Mouse (Mus musculus) heart, embryonic 16.5 days (tissue): ENCODE measurements at regions not wholly inside any gene's neighbourhood (a gene's known extent, or its start where the extent isn't known, plus 50 kb on each side); places are given as distances from the start of the nearest gene placed in this dataset.

ENCODE experiments used
- ATAC-seq: fragments of 200-750 bp; cut with Nextera tagmentation; replicated peaks from 2 replicates; pipeline ENCODE4 v1.8.0; 2017; ENCODE audit warnings: moderate number of reproducible peaks; ENCODE audit not compliant: insufficient read depth, low FRiP score; ENCODE audit errors: extremely low read depth
- H3K27ac ChIP-seq: fragments of 300-500 bp; sonication (generic); 2 replicates; pipeline ENCODE4 v1.5.1; 2014; ENCODE audit warnings: mild to moderate bottlenecking, low read length, control low read depth, moderate library complexity
- H3K27me3 ChIP-seq: fragments of 300-500 bp; sonication (generic); 2 replicates; pipeline ENCODE4 v1.6.1; 2014; ENCODE audit warnings: low read length, mixed read lengths; ENCODE audit not compliant: control insufficient read depth, insufficient read depth
- H3K36me3 ChIP-seq: fragments of 300-500 bp; sonication (generic); 2 replicates; pipeline ENCODE4 v1.6.1; 2014; ENCODE audit not compliant: control insufficient read depth, insufficient read depth
- H3K4me1 ChIP-seq: fragments of 300-500 bp; sonication (generic); 2 replicates; pipeline ENCODE4 v1.6.1; 2014; ENCODE audit warnings: low read length, mixed read lengths; ENCODE audit not compliant: control insufficient read depth, insufficient read depth
- H3K4me2 ChIP-seq: fragments of 300-500 bp; sonication (generic); 2 replicates; pipeline ENCODE4 v1.6.1; 2014; ENCODE audit warnings: low read depth, mild to moderate bottlenecking, control low read depth, low read length
- H3K4me3 ChIP-seq: fragments of 300-500 bp; sonication (generic); 2 replicates; pipeline ENCODE4 v1.5.1; 2014; ENCODE audit warnings: mild to moderate bottlenecking, control low read depth, low read length
- H3K9ac ChIP-seq: fragments of 300-500 bp; sonication (generic); 2 replicates; pipeline ENCODE4 v1.6.1; 2014; ENCODE audit warnings: low read length, control low read depth
- H3K9me3 ChIP-seq: fragments of 300-500 bp; sonication (generic); replicated peaks from 2 replicates; pipeline ENCODE4 v1.6.1; 2016; ENCODE audit warnings: low read length; ENCODE audit not compliant: control insufficient read depth
- WGBS: fragments of 180-500 bp; shearing (Covaris S2); extraction: QIAGEN DNeasy Blood & Tissue Kit; methylation state at CpG from one replicate; pipeline ENCODE4 v1.1.7; 2014; 5-methylcytosine and 5-hydroxymethylcytosine counted together

DNA sequence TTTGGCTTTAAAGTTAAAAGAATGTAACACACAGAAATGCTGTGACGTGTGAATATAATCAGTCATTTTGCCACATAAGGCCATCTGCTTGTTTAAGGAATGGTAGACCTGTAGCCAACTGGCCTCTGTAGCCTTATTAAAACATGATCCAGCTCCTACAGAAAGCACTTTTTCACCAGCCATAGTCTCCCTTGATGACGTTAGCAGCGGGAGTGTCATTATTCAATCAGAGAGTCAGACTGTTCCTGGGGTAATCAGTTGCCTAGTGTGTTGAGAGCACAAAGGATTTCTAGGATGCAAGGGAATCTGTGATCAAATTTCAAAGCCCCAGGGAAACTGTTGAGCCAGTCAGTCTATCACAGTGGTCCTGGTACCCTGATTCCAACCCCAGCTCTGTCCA lies 260.3 kb upstream of the Rag2 start:
- Histone ChIP-seq H3K9ac (no peak overlapping the region), H3K27me3 (no peaks in the 10 kb centered on the region), H3K27ac (no peak overlapping the region), H3K36me3 (no peaks in the 10 kb centered on the region), H3K9me3 (no peaks in the 10 kb centered on the region), H3K4me3 (no peak overlapping the region), H3K4me2 (no peak overlapping the region), H3K4me1 (no peaks in the 10 kb centered on the region)
- ATAC-seq: no peak
- WGBS: 47% methylated on average over 3 of the region's 3 CpGs

DNA sequence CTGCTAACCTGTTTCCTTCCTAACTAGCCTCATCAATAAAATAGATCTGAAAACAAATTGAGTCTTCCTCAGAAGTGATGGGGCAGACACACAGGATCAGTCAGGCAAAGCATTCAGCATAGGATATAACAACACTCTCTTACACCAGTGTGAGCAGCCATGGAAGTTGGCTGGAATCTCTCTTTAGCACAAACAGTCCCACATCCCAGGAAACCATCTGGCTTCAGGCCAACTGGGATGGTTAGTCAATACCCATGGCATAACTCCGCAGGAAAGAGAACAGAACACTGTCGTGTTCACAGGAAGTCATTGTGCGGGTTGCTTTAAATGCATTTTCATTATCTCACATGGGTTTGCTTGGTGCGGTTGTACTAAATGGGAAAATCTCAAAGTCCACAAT lies 256.2 kb upstream of the Rag2 start:
- Histone ChIP-seq H3K4me2 (no peak overlapping the region), H3K27ac (no peak overlapping the region), H3K9me3 (no peaks in the 10 kb centered on the region), H3K36me3 (no peaks in the 10 kb centered on the region), H3K9ac (no peak overlapping the region), H3K4me1 (no peaks in the 10 kb centered on the region), H3K4me3 (no peak overlapping the region), H3K27me3 (no peaks in the 10 kb centered on the region)
- 59% methylated on average over 4 of the region's 4 CpGs for WGBS
- ATAC-seq: no peak

DNA sequence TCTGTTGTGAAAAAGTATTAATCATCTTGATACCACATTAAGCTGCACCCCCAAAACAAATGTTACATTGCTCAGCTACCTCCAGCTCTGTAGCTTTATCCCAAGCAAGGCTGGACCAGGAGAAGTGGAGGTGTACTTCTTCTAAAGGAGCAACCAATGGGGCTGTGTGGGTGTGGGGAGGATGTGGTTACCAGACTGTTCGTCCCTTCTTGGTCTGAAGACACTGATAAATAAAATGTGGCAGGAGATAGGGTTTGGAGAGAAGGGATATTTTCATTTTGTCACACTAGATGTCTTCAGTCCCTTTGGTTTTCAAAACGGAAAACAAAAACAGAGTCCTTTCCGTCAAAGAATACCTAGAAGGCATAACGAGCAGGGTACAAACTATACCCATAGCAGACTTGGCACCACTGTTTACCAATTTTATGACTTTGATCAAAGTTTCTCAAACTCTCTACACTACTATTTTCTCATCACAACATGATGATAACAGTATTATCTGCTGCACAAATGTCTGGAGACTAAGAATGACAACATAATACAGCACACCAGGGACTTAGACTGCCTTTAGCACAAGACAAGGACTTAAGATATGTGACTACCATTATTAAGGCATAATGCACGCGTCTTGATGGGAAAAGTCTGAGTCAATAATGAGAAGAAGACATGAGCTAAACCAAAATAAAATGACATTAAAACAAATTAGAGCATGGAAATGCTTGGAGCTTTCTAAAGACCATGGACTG lies 253.4 kb upstream of the Rag2 start:
- no peaks in the 10 kb centered on the region for H3K4me1 ChIP-seq
- WGBS: 75% methylated on average over 6 of the region's 6 CpGs
- no peak overlapping the region for H3K4me2 ChIP-seq
- H3K4me3 ChIP-seq: no peak overlapping the region
- no peaks in the 10 kb centered on the region for H3K27me3 ChIP-seq
- H3K36me3 ChIP-seq: no peaks in the 10 kb centered on the region
- no peak overlapping the region for H3K9ac ChIP-seq
- no peak for ATAC-seq
- H3K27ac ChIP-seq: no peak overlapping the region
- no peaks in the 10 kb centered on the region for H3K9me3 ChIP-seq

DNA sequence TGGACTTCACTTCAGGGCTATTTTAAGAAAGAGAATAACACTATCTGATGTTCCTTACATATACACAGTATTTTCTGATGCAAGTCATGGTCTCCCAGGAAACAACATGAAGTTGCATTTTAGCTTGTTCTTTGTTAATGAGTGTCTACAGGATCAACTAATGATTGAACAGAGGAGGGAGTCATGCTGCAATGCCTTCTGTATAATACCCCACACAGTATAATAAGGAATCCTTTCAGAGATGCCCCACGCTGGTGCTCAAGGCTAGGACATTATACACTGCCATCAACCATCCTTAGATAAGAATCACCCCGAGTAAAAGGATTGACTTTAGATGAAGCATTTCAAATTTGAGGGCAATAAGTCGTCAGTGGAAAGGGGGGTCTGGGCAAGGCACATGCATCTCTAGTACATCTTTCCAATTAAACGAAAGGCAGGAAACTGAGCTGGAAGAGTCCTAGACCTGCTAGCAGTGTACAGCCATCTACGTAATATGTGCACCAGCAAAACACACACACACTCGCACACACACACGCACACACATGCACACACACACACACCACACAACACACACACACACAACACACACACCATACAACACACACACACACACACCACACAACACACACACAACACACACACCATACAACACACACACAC lies 252.6 kb upstream of the Rag2 start:
- Histone ChIP-seq H3K4me2 (no peak overlapping the region), H3K4me3 (no peak overlapping the region), H3K9ac (no peak overlapping the region), H3K4me1 (no peaks in the 10 kb centered on the region), H3K9me3 (no peaks in the 10 kb centered on the region), H3K27me3 (no peaks in the 10 kb centered on the region), H3K27ac (no peak overlapping the region), H3K36me3 (no peaks in the 10 kb centered on the region)
- 82% methylated on average over 7 of the region's 7 CpGs for WGBS
- no peak for ATAC-seq

DNA sequence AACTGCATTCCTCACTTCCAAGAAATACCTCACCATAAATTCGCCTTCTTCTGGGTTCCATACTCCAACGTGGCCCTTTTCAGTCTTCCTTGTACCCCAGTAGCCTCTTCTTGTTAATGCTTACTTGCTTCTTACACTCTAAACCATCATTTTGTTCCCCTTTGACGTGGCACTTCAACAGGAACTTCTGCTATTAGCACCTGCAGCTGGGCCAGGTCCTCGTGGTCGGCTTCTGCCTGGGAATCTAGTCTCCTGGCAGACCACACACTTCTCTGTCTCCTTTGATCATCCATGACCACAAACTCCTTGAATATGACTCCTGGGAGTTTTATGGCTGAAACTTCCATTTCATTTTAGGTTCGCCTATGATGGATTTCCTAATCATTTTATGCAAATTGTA lies 243.9 kb upstream of the Rag2 start:
- no peaks in the 10 kb centered on the region for H3K9me3 ChIP-seq
- no peak overlapping the region for H3K9ac ChIP-seq
- WGBS: 64% methylated on average over 6 of the region's 6 CpGs
- ATAC-seq: no peak
- no peak overlapping the region for H3K4me3 ChIP-seq
- no peak overlapping the region for H3K4me2 ChIP-seq
- H3K36me3 ChIP-seq: no peaks in the 10 kb centered on the region
- no peak overlapping the region for H3K27ac ChIP-seq
- no peaks in the 10 kb centered on the region for H3K27me3 ChIP-seq
- no peaks in the 10 kb centered on the region for H3K4me1 ChIP-seq

GRCm38 (mm10) chr2:101415002-101415401 lies 209.5 kb upstream of the Rag2 start:
- Histone ChIP-seq H3K36me3 (no peaks in the 10 kb centered on the region), H3K9ac (no peak overlapping the region), H3K27ac (no peak overlapping the region), H3K27me3 (no peaks in the 10 kb centered on the region), H3K4me1 (no peaks in the 10 kb centered on the region), H3K4me2 (no peak overlapping the region), H3K4me3 (no peak overlapping the region), H3K9me3 (no peaks in the 10 kb centered on the region)
- WGBS: 75% methylated on average over 1 of the region's 1 CpGs
- ATAC-seq: no peak

- Histone ChIP-seq H3K4me3 (no peak overlapping the region), H3K4me1 (no peaks in the 10 kb centered on the region), H3K9ac (no peak overlapping the region), H3K27me3 (no peaks in the 10 kb centered on the region), H3K4me2 (no peak overlapping the region), H3K9me3 (no peaks in the 10 kb centered on the region), H3K27ac (no peak overlapping the region), H3K36me3 (no peaks in the 10 kb centered on the region)
- whole genome bisulfite sequencing: 49% methylated on average over 3 of the region's 3 CpGs
- ATAC-seq: no peak
Measured at GRCm38 (mm10) chr2:101416702-101417101, 207.8 kb upstream of the Rag2 start.

GRCm38 (mm10) chr2:101433141-101433895 lies 191.2 kb upstream of the Rag2 start:
- ATAC-seq: no peak
- Histone ChIP-seq H3K4me2 (no peak overlapping the region), H3K4me3 (no peak overlapping the region), H3K27me3 (no peaks in the 10 kb centered on the region), H3K27ac (no peak overlapping the region), H3K9me3 (no peaks in the 10 kb centered on the region), H3K4me1 (no peaks in the 10 kb centered on the region), H3K36me3 (no peaks in the 10 kb centered on the region), H3K9ac (no peak overlapping the region)
- WGBS: 68% methylated on average over 8 of the region's 8 CpGs

- H3K27me3 ChIP-seq: no peaks in the 10 kb centered on the region
- H3K4me1 ChIP-seq: no peaks in the 10 kb centered on the region
- H3K9ac ChIP-seq: no peak overlapping the region
- no peak for ATAC-seq
- H3K36me3 ChIP-seq: no peaks in the 10 kb centered on the region
- no peak overlapping the region for H3K4me3 ChIP-seq
- H3K4me2 ChIP-seq: no peak overlapping the region
- H3K27ac ChIP-seq: no peak overlapping the region
- H3K9me3 ChIP-seq: no peaks in the 10 kb centered on the region
- WGBS: 63% methylated on average over 5 of the region's 5 CpGs
Measured at GRCm38 (mm10) chr2:101440231-101440630, 184.3 kb upstream of the Rag2 start.
